Mouse (Mus musculus) neural tube, embryonic 15.5 days (tissue): ENCODE data around the gene Pakap. TPM values are rescaled to one million over a fixed set of nuclear protein-coding genes. Genes with fewer than 3 reads are reported as not detected.

Experiments
- ATAC-seq: fragments of 200-750 bp; cut with Nextera tagmentation; 2 replicates; pipeline ENCODE4 v1.8.0; 2017; ENCODE audit warnings: mild to moderate bottlenecking, moderate TSS enrichment, moderate library complexity; ENCODE audit not compliant: low FRiP score
- H3K27ac ChIP-seq: fragments of 300-500 bp; sonication (generic); replicated peaks from 2 replicates; pipeline ENCODE4 v1.5.1; 2015; ENCODE audit warnings: mild to moderate bottlenecking, inconsistent platforms
- H3K27me3 ChIP-seq: fragments of 300-500 bp; sonication (generic); replicated peaks from 2 replicates; pipeline ENCODE4 v1.6.1; 2015; ENCODE audit warnings: inconsistent platforms
- H3K36me3 ChIP-seq: fragments of 300-500 bp; sonication (generic); 2 replicates; pipeline ENCODE4 v1.6.1; 2015; ENCODE audit warnings: inconsistent platforms
- H3K4me1 ChIP-seq: fragments of 300-500 bp; sonication (generic); 2 replicates; pipeline ENCODE4 v1.6.1; 2015; ENCODE audit warnings: inconsistent platforms
- H3K4me2 ChIP-seq: fragments of 300-500 bp; sonication (generic); 2 replicates; pipeline ENCODE4 v1.6.1; 2015; ENCODE audit warnings: inconsistent platforms, mild to moderate bottlenecking, moderate library complexity
- H3K4me3 ChIP-seq: fragments of 300-500 bp; sonication (generic); replicated peaks from 2 replicates; pipeline ENCODE4 v1.5.1; 2015; ENCODE audit warnings: mild to moderate bottlenecking, inconsistent platforms
- H3K9ac ChIP-seq: fragments of 300-500 bp; sonication (generic); replicated peaks from 2 replicates; pipeline ENCODE4 v1.6.1; 2015; ENCODE audit warnings: mild to moderate bottlenecking, inconsistent platforms
- H3K9me3 ChIP-seq: fragments of 300-500 bp; sonication (generic); replicated peaks from 2 replicates; pipeline ENCODE4 v1.6.1; 2016; ENCODE audit warnings: inconsistent platforms
- WGBS: fragments of 180-500 bp; shearing (Covaris S2); methylation state at CpG from one replicate; pipeline ENCODE4 v1.1.7; 2015; ENCODE audit warnings: mixed read lengths; 5-methylcytosine and 5-hydroxymethylcytosine counted together
- polyA plus RNA-seq: library from polyadenylated mRNA; unstranded; fragments of >200 nt; fragmentation: Nextera tagmentation; extraction: Ambion mirVana; gene quantifications from 2 replicates; pipeline ENCODE4 v1.2.1, GENCODE M21; 2015

Gene Pakap
- polyA plus RNA-seq, 1 experiment from 2014 or later = 10.4 TPM

DNA sequence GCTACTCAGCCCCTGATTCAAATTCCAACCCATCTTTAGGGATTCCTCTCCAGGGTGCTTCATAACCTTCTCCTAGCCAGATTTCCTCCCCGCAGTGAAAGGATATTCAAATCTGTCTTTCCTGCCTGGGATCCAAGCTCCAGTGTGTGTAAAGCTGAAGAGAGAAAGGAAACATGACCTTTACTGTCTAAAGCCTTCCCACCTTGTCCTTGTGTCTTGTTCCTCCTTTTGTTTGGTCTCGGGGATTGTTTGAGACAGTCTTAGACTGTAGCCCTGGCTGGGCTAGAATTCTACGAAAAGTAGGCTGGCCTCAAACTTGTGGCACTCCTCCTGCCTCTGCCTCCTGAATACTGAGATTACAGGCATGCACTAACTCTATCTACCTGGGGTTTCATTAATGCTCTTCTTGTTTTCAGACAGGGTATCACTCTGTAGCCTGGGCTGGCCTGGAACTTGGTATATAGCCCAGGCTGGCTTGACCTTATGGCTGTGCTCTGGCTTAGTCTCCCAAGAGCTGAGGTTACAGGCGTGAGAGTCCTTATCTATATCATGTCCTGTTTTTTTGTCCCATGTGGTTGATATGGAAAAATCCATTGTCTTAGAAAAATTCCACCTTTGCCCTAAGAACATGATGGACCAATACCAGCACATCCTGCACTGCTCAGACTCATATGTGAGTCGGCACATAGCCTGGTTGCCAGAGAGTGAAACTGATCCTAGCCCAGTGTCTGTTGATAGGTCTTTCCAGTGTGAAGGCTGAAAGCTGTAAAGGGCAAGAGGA is 126.6 kb downstream of the Pakap start:
- Histone ChIP-seq H3K4me1 (no peaks in the 10 kb centered on the region), H3K27ac (no peak overlapping the region), H3K4me2 (no peak overlapping the region), H3K4me3 (no peak overlapping the region), H3K36me3 (no peaks in the 10 kb centered on the region), H3K27me3 (no peaks in the 10 kb centered on the region), H3K9me3 (no peaks in the 10 kb centered on the region), H3K9ac (no peak overlapping the region)
- no peak for ATAC-seq
- WGBS = 83% methylated on average over 5 of the region's 5 CpGs

DNA sequence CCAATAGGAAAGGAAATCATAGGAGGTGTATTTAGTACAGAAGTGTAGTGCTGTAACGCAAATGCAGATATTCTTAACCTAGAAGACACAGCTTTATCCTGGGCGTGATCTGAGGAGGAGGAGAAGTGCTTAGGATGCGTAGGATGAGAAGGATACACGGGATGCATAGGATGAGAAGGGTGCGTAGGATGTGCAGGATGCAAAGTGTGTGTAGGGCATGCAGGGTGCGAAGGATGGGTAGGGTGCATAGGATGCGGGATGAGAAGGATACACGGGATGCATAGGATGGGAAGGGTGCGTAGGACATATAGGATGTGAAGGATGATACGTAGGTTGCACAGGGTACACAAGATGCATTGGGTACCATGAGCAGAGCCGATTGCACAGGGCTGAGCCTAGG is 129.0 kb downstream of the Pakap start:
- Histone ChIP-seq H3K9me3 (no peaks in the 10 kb centered on the region), H3K9ac (no peak overlapping the region), H3K27ac (no peak overlapping the region), H3K4me1 (no peaks in the 10 kb centered on the region), H3K27me3 (no peaks in the 10 kb centered on the region), H3K36me3 (no peaks in the 10 kb centered on the region), H3K4me2 (no peak overlapping the region), H3K4me3 (no peak overlapping the region)
- WGBS = 97% methylated on average over 11 of the region's 11 CpGs
- no peak for ATAC-seq

DNA sequence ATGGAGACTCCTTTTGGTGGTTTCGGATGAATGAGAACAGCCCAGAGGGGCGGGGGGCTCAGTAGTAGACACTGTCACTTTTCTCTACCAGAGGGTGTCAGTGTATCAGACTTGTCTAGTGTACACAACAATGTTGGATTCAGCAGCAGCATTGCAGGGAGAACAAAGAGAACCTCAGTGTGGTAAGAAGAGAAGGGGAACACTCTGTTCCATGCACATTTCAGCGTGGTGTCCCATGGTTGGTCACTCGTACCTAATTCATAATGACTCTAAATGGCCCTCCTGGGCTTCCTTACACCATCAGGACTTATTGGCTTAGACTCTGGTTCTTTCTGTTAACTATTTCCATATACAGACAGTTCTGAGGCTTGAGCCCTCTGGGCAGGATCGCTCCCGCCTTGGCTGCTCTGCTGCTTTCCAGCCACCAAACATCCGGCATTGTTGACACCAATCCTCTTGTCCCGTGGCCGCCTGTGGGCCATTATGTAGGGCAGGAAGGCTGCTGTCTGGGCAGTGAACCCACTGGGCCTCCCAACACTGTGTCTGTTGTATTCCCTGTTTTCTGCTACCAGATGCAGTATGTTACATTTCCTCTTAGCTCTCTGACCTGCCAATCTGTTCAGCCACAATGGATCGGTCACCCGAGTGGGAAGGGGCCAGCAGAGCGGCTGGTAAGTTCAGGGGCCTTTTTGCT is 130.1 kb downstream of the Pakap start:
- 83% methylated on average over 12 of the region's 12 CpGs for WGBS
- H3K36me3 ChIP-seq = no peaks in the 10 kb centered on the region
- H3K27ac ChIP-seq = no peak overlapping the region
- no peak overlapping the region for H3K9ac ChIP-seq
- no peaks in the 10 kb centered on the region for H3K4me1 ChIP-seq
- H3K4me3 ChIP-seq = no peak overlapping the region
- no peak overlapping the region for H3K4me2 ChIP-seq
- no peaks in the 10 kb centered on the region for H3K27me3 ChIP-seq
- H3K9me3 ChIP-seq = no peaks in the 10 kb centered on the region
- no peak for ATAC-seq

DNA sequence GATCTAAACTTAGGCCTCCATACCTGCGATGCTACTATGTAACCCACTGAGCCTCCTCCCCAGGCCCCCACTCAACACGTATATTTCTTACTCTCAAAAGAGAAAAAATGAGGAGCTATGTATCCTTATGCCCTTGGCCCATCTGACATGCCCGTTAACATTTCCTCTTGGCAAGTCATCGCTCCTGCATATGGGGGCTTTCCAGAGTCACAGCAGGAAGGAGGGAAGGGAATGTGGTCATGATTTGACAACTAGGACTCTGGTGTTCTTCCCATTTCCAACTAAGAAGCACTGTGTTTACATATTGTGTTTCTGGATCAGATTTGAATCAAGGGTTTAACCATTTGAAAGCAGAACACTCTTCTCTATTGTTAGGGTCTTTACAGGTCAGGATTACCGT is 133.6 kb downstream of the Pakap start:
- Histone ChIP-seq H3K4me1 (no peaks in the 10 kb centered on the region), H3K4me3 (no peak overlapping the region), H3K27me3 (no peaks in the 10 kb centered on the region), H3K4me2 (no peak overlapping the region), H3K9me3 (no peaks in the 10 kb centered on the region), H3K27ac (no peak overlapping the region), H3K36me3 (no peaks in the 10 kb centered on the region), H3K9ac (no peak overlapping the region)
- no peak for ATAC-seq
- 86% methylated on average over 5 of the region's 5 CpGs for WGBS

DNA sequence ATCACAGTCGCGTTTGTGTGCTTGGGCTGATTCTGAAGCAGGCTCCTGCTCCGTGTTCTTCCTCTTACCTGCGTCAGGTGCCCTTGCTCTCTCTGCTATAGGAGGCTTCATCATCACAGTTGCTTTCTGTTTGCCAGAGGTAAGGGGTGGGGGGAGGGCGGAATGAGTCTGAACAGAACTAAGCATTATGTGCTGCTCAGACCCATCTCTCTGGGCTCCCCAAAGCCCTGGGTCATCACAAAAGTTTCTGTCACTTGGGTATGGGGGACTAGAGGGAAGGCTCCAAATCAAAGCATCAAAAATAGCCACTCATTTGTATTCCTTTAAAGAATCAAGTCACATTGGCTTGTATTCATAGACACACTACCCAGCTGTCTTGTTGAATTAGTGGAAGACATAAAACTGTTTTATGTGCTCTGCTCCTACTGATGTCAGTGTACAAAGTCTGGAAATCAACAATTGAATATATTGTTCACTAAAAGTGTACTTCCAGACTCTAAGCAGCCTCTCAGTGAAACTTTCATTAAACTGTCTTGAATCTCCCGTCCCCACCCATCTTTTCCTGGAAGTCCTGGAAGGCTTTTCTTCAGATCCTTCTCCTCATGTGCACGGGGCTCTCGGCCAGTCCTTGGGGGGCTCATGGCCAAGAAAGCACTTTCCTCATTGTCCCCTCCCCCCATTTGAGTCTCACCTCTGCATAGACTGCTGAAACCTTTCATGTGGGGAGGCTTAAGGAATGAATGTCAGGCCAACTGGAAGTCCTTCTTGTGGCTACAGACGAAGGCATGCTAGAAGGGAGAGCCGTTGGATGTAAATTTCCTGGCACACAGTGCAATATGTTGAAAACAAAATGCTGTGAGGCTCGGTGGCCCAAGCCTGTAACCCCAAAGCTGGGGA is 135.8 kb downstream of the Pakap start:
- WGBS = 51% methylated on average over 11 of the region's 11 CpGs

DNA sequence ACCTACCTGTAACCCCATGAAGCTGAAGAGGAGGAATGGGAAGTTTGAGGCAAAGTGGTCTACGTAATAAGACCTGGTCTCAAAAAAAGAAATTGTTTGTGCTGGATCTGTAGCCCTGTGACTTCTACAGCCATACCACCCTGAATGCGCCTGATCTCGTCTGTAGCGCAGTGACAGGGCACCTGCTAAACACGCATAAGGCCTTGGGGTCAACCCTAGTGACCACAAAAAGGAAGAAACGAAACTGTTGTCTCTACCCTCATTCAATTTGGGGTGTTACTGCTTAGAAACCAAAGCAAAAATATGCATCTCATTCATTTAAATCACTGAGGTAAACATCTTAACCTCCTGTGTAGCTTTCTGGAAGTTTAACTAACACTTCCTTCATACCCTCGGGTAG is 136.6 kb downstream of the Pakap start:
- Histone ChIP-seq H3K9ac (no peak overlapping the region), H3K36me3 (0 out of 2 replicates have a peak, but pooled peaks cover 2% of the 10 kb centered on the region), H3K4me3 (no peak overlapping the region), H3K9me3 (no peaks in the 10 kb centered on the region), H3K27me3 (no peaks in the 10 kb centered on the region), H3K4me2 (no peak overlapping the region), H3K27ac (no peak overlapping the region), H3K4me1 (no peaks in the 10 kb centered on the region)
- 87% methylated on average over 7 of the region's 7 CpGs for WGBS
- ATAC-seq = no peak

More for the DNA sequence above, 135.8 kb downstream of the Pakap start:
- no peak overlapping the region for H3K4me3 ChIP-seq
- no peaks in the 10 kb centered on the region for H3K36me3 ChIP-seq
- H3K4me2 ChIP-seq = no peak overlapping the region
- no peak overlapping the region for H3K9ac ChIP-seq
- no peak overlapping the region for H3K27ac ChIP-seq
- H3K4me1 ChIP-seq = no peaks in the 10 kb centered on the region
- no peaks in the 10 kb centered on the region for H3K9me3 ChIP-seq
- peak; percentile 38 for ATAC-seq
- no peaks in the 10 kb centered on the region for H3K27me3 ChIP-seq

DNA sequence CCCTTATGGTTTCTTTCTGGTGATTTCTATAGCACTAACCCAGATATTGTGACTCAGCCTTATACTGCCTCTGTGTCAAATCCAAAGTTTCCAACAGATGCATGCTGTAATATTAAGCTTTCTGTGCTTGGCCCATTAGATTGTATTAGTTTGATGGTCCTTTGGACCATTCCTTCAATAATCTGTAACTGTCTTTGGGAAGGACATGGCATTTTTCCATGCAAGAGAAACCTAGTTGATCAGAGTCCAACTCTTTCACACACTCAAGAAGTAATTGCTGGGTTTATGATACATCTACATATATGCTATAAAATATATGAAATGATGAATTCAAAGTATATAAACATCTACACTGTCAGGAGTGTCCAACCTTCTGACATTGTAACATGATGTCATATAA is 147.9 kb downstream of the Pakap start:
- no peaks in the 10 kb centered on the region for H3K36me3 ChIP-seq
- H3K4me1 ChIP-seq = 0 out of 2 replicates have a peak, but pooled peaks cover 2% of the 10 kb centered on the region
- H3K9ac ChIP-seq = no peak overlapping the region
- H3K4me2 ChIP-seq = no peak overlapping the region
- no peaks in the 10 kb centered on the region for H3K9me3 ChIP-seq
- H3K27ac ChIP-seq = no peak overlapping the region
- H3K4me3 ChIP-seq = no peak overlapping the region
- ATAC-seq = no peak
- no peaks in the 10 kb centered on the region for H3K27me3 ChIP-seq

DNA sequence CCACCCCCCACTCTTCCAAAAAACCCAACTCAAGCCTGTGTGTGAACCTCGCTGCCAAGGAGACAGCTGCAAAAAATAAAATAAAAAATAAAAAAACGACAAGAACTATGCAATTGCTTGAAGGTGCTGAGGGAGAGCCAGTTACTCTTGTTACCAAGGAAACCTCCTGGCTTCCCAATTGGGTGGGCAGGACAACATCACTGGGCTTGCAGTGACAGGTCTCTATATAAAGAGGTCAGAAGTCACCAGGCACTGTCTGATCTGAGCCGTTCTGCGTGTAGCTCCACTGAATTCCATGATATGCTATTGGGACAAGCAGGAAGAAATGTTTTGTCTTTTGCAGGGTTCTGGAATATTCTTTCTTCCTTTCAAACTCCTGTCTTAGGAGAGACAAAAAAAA is 148.8 kb downstream of the Pakap start:
- no peak for ATAC-seq
- Histone ChIP-seq H3K9me3 (no peaks in the 10 kb centered on the region), H3K4me2 (no peak overlapping the region), H3K4me3 (no peak overlapping the region), H3K36me3 (no peaks in the 10 kb centered on the region), H3K9ac (no peak overlapping the region), H3K27me3 (no peaks in the 10 kb centered on the region), H3K4me1 (0 out of 2 replicates have a peak, but pooled peaks cover 5% of the 10 kb centered on the region), H3K27ac (no peak overlapping the region)
- 27% methylated on average over 4 of the region's 4 CpGs for WGBS

DNA sequence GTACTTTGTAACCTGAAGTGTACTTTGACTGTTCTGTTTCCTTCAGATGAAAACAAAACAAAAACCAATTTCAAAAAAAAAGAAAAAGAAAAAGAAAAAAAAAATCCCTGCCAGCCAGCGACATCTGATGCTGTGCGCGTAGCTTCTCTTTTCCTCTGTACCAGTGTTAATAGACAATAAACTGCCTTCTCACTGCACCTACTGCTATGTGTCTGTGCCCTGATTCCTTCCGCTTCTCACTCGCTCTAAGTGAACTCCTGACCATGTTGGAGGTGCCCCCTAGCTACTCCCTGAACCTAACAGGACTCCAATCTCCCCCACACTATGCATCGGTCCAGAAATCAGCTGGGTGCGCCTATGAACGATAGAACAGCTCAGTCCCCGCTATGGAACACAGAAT is 149.4 kb downstream of the Pakap start, which contains the start of gene Akap2:
TSS of gene Akap2 (plus strand) at position 304 of the 400 bp plus-strand sequence.
- Histone ChIP-seq H3K36me3 (no peaks in the 10 kb centered on the region), H3K27me3 (no peaks in the 10 kb centered on the region), H3K9ac (no peak within 1 kb of the TSS), H3K4me1 (0 out of 2 replicates have a peak, but pooled peaks cover 5% of the 10 kb centered on the region), H3K4me2 (no peak within 1 kb of the TSS), H3K4me3 (no peak within 1 kb of the TSS), H3K27ac (no peak within 1 kb of the TSS), H3K9me3 (no peaks in the 10 kb centered on the region)
- ATAC-seq = no peak
- WGBS = 88% methylated on average over 9 of the region's 9 CpGs

DNA sequence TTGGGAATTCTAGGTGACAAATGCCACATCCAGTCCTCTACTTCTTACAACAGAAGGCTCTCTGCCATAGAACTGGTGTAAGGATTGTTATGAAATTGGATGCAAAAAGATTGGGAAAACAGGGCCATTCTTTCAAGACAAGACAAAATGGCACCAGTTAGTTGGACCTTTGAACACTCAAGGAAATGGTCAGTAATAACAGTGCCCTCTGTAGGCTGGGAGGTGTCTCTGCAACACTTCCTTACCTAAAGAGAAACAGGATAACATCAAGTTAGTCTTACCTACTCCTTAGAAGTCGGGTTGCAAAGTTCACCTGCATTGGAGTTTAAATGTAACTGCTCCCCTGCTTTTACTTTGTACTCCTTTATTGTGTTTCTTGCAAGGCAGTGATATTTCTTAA is 151.4 kb downstream of the Pakap start:
- H3K27me3 ChIP-seq = no peaks in the 10 kb centered on the region
- WGBS = 91% methylated on average over 1 of the region's 1 CpGs
- 0 out of 2 replicates have a peak, but pooled peaks cover 5% of the 10 kb centered on the region for H3K4me1 ChIP-seq
- no peaks in the 10 kb centered on the region for H3K36me3 ChIP-seq
- no peaks in the 10 kb centered on the region for H3K9me3 ChIP-seq
- ATAC-seq = no peak
- H3K27ac ChIP-seq = no peak overlapping the region
- no peak overlapping the region for H3K4me2 ChIP-seq
- H3K9ac ChIP-seq = no peak overlapping the region
- no peak overlapping the region for H3K4me3 ChIP-seq

DNA sequence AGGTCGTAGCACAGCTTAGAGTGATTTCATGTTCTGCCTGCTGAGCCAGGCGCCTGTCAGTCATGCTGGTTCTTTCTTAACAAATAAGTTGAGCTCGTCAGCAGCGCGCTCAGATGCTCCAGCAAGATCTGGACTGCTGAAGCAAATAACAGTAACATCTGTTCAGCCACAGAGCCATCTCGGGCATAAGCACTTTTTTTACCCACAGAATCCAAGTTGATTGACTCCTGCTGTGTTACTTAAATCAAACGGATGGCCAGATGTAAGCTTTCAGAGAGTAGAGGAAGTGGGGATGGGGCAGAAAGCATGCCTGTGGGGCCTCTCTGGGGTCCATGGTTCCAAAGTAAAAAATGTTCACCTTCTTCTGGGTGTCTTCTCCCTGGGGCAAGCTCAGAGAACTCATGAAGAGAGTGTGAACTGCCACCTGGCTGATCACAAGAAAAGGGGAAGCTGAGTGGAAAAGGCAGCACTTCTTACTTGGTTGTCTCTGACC is 152.9 kb downstream of the Pakap start:
- WGBS = 34% methylated on average over 7 of the region's 7 CpGs
- no peak overlapping the region for H3K27ac ChIP-seq
- ATAC-seq = no peak

More for the DNA sequence above, 152.9 kb downstream of the Pakap start:
- Histone ChIP-seq H3K4me3 (no peak overlapping the region), H3K9ac (no peak overlapping the region), H3K9me3 (no peaks in the 10 kb centered on the region), H3K36me3 (no peaks in the 10 kb centered on the region), H3K4me1 (0 out of 2 replicates have a peak, but pooled peaks cover 5% of the 10 kb centered on the region), H3K4me2 (no peak overlapping the region), H3K27me3 (no peaks in the 10 kb centered on the region)
